Mouse (Mus musculus): Measurements from ENCODE around the gene Slc34a1. TPM values are rescaled to one million over a fixed set of nuclear protein-coding genes. Genes with fewer than 3 reads are reported as not detected.

Gene Slc34a1
- total and polyA plus RNA-seq, 2 experiments from 2014 or later, result 0.95 TPM; not detected in 1

DNA sequence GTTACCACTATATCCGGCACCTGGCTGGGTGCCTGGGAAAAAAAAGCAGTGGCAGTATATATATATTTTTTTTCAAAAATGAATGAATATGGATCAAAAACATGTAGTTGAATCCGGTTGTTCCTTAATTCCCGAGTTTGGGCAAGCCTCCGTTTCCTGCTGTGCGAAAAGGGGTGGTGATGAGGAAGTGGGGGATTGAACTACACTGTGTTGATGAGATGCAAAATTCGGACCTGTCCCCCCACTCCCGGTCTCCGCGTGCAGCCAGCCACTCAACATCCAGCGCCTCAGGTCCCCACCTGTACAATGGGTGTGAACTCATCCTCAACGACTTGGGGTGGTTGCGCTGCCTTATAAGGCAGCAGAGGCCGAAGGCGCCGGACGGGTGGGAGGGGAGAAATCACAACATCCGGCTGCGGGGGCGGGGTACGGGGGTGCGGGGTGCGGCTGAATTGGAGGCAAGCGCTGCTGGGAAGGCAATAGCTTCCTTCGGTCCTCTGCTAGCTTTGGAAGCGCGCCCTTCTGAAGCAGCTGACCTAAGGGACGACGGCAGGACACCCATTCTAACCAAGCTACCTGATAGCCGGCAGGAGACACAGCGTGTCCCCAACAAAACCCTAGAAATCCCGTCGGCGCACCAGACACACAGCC lies 46.4 kb downstream of the Slc34a1 start:
- peak overlapping the region; percentile 58 for H3K4me2 ChIP-seq (ENCODE audit: low read depth)
- H3K4me3 ChIP-seq (ENCODE audit: low read depth, low read length), result peak overlapping the region; percentile 86
- WGBS, result under 1% methylated on average over 33 of the region's 33 CpGs
- H3K9ac ChIP-seq, result peak overlapping the region; percentile 60
- DNase-seq (no peak), ATAC-seq (peak; percentile 65)
- H3K27ac ChIP-seq (ENCODE audit: low read depth, low read length), result peak overlapping the region; percentile 93
- H3K36me3 ChIP-seq (ENCODE audit: insufficient read depth), result no peaks in the 10 kb centered on the region
- no peaks in the 10 kb centered on the region; the same call in 1 of the 2 replicates for H3K4me1 ChIP-seq (ENCODE audit: insufficient read depth)
- TF ChIP-seq CTCF (IDR thresholded peaks at IDR 0.05; ENCODE audit: low read depth), result no peak
- H3K27me3 ChIP-seq (ENCODE audit: insufficient read depth, low read length), result no peaks in the 10 kb centered on the region
- H3K9me3 ChIP-seq (ENCODE audit: low read length), result no peaks in the 10 kb centered on the region

DNA sequence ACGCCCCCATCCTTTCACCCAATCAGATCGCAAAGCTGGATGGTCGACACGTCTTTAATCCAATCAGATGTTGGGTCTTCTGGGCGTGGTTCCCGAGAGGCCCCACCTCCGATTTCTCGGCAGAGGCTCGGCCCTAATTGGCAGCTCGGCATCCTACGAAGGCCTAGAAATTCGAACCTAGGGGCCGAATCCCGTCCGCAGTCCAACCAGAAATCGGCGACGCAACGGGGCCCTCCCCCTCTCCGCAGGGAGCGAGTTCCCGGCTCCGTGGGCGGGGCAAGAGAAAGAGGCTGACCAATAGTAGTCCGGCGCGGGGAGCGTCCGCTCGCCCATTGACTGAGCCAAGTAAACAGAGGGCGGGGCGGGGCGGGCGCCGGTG lies 46.9 kb downstream of the Slc34a1 start, which contains the start of gene Grk6:
Gene Grk6, plus strand, starts transcription at position 136 of the 379 bp plus-strand sequence.
- Histone ChIP-seq H3K36me3 (ENCODE audit: insufficient read depth) (no peaks in the 10 kb centered on the region), H3K9ac (peak within 1 kb of the TSS; percentile 81), H3K27ac (ENCODE audit: low read depth, low read length) (peak within 1 kb of the TSS; percentile 93), H3K9me3 (ENCODE audit: low read length) (no peaks in the 10 kb centered on the region), H3K4me3 (ENCODE audit: low read depth, low read length) (peak within 1 kb of the TSS; percentile 86), H3K4me2 (ENCODE audit: low read depth) (peak within 1 kb of the TSS; percentile 84), H3K27me3 (ENCODE audit: insufficient read depth, low read length) (no peaks in the 10 kb centered on the region), H3K4me1 (ENCODE audit: insufficient read depth) (no peaks in the 10 kb centered on the region; the same call in 1 of the 2 replicates)
- ATAC-seq, result peak; percentile 95
- WGBS, result 1% methylated on average over 30 of the region's 35 CpGs
- DNase-seq, result peak; percentile 100
- TF ChIP-seq CTCF (IDR thresholded peaks at IDR 0.05; ENCODE audit: low read depth), result no peak

DNA sequence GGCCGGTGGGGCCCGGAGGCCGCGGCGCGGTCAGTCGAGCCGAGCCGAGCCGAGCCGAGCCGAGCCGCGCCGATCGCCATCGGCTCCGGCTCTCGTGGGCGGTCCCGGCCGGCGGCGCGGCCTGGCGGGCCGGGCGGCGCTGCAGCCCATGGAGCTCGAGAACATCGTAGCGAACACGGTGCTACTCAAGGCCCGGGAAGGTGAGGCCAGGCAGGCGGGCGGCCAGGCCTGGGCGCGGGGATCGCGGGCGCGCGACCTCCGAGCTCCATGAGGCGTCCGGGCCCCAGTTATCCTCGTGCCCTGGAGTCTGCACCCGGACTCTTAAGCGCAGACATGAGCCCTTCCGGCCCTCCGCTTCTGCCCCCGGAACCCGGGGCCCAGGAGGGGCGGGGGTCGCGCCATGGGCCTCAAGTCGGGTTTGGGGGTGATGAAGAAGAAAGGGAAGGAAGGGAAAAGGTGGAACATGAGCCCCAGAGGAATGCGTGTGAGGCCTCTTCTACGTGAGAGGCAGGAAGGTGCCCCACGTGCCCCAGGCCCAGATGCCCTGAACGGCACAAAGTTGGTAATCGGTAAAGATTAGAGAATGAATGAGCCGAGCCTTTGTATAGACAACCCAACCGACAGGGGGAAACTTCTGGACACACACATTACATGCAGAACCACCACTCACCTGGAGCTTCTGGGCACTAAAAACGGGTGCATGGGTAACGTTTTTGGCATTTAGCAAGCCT lies 47.5 kb downstream of the Slc34a1 start:
- Histone ChIP-seq H3K27me3 (ENCODE audit: insufficient read depth, low read length) (no peaks in the 10 kb centered on the region), H3K4me2 (ENCODE audit: low read depth) (peak overlapping the region; percentile 84), H3K9ac (peak overlapping the region; percentile 81), H3K4me1 (ENCODE audit: insufficient read depth) (no peaks in the 10 kb centered on the region; the same call in 1 of the 2 replicates), H3K27ac (ENCODE audit: low read depth, low read length) (peak overlapping the region; percentile 86), H3K4me3 (ENCODE audit: low read depth, low read length) (peak overlapping the region; percentile 86), H3K36me3 (ENCODE audit: insufficient read depth) (peaks cover 4% of the 10 kb centered on the region), H3K9me3 (ENCODE audit: low read length) (no peaks in the 10 kb centered on the region)
- DNase-seq (no peak), ATAC-seq (peak; percentile 23)
- peak; percentile 32; the same call in 1 of the 2 replicates for TF ChIP-seq CTCF (IDR thresholded peaks at IDR 0.05; ENCODE audit: low read depth)
- WGBS, result under 1% methylated on average over 61 of the region's 66 CpGs

DNA sequence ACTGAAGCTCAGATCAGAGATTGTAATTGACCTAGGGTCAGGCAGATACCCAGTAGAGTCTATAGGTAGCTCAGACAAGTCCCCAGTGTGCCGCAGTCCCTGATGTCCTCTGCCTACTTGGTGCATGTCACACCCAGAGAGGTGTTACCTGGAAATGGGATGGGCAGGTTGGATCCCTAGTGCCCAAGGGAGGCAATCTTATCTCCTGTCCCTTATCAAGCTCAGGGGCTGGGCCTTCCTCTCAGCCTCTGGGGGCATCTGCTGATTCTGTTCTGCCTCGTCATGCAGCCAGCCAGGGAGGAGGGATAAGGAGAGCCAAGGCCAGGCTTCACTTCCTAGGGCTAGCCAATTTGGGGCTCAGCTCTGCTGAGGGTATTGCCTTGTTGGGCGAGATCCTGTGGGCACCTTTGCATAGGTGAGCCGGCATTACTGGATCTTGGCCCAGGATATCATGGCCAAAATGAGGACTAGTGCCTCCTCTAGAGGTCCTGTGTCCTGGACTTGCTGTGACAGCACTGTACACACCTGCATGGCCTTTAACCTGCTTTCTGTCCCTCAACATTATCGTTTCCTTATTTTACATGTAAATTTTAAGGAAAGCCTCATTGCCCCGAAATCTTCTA lies 48.6 kb downstream of the Slc34a1 start:
- H3K9me3 ChIP-seq (ENCODE audit: low read length), result no peaks in the 10 kb centered on the region
- H3K4me2 ChIP-seq (ENCODE audit: low read depth), result peak overlapping the region; percentile 84
- 79% methylated on average over 6 of the region's 6 CpGs for WGBS
- TF ChIP-seq CTCF (IDR thresholded peaks at IDR 0.05; ENCODE audit: low read depth), result no peak
- H3K27me3 ChIP-seq (ENCODE audit: insufficient read depth, low read length), result no peaks in the 10 kb centered on the region
- DNase-seq (no peak), ATAC-seq (no peak)
- peak overlapping the region; percentile 86; the same call in 1 of the 2 replicates for H3K4me3 ChIP-seq (ENCODE audit: low read depth, low read length)
- H3K4me1 ChIP-seq (ENCODE audit: insufficient read depth), result no peaks in the 10 kb centered on the region; the same call in 1 of the 2 replicates
- peak overlapping the region; percentile 81 for H3K9ac ChIP-seq
- H3K27ac ChIP-seq (ENCODE audit: low read depth, low read length), result no peak overlapping the region
- peaks cover 14% of the 10 kb centered on the region for H3K36me3 ChIP-seq (ENCODE audit: insufficient read depth)

DNA sequence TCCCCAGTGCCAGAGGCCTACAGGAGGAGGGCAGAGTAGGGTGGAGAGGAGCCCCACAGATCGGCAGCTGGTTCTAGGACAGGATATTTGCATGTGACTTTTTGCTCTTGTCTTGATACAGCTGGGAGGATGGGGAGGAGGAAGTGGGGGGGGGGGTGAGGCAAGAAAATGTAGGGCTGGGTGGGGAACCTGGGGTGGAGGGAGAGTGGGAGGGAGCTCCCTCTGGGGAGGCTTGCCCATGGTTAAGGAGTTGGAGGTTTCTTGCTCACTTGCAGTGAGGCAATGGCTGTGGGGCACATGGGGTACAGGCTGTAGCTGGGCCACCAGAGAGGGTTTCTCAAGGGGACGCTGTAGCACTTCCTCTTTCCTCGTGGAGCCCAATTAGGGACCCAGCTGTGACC lies 49.6 kb downstream of the Slc34a1 start:
- no peak for TF ChIP-seq CTCF (IDR thresholded peaks at IDR 0.05; ENCODE audit: low read depth)
- Histone ChIP-seq H3K4me1 (ENCODE audit: insufficient read depth) (no peaks in the 10 kb centered on the region; the same call in 1 of the 2 replicates), H3K9ac (no peak overlapping the region), H3K27me3 (ENCODE audit: insufficient read depth, low read length) (no peaks in the 10 kb centered on the region), H3K27ac (ENCODE audit: low read depth, low read length) (no peak overlapping the region), H3K4me2 (ENCODE audit: low read depth) (no peak overlapping the region), H3K36me3 (ENCODE audit: insufficient read depth) (peaks cover 24% of the 10 kb centered on the region), H3K4me3 (ENCODE audit: low read depth, low read length) (no peak overlapping the region), H3K9me3 (ENCODE audit: low read length) (no peaks in the 10 kb centered on the region)
- ATAC-seq (no peak), DNase-seq (no peak)
- 74% methylated on average over 3 of the region's 3 CpGs for WGBS

DNA sequence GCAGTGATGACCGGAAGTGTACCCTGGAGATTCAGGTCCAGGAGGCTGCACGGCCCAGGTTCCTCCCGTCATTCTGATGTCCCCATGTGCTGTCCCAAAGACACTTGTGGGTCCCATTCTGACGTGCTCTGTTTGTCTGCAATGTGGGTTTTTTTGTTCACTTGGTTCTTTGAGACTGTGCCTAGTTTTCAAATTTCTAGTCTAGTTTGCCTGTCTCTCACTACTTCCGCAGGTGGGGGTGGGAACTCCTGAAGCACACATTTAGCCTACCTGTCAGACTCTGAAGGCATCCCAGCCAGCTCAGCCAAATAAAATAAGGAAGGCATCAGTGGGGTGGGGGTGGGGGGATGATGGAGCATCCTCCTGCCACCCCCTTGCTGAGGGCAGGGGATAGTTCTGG lies 50.1 kb downstream of the Slc34a1 start:
- TF ChIP-seq CTCF (IDR thresholded peaks at IDR 0.05; ENCODE audit: low read depth), result no peak
- Histone ChIP-seq H3K36me3 (ENCODE audit: insufficient read depth) (peaks cover 30% of the 10 kb centered on the region), H3K4me3 (ENCODE audit: low read depth, low read length) (no peak overlapping the region), H3K27me3 (ENCODE audit: insufficient read depth, low read length) (no peaks in the 10 kb centered on the region), H3K9me3 (ENCODE audit: low read length) (no peaks in the 10 kb centered on the region), H3K4me2 (ENCODE audit: low read depth) (no peak overlapping the region), H3K27ac (ENCODE audit: low read depth, low read length) (no peak overlapping the region), H3K4me1 (ENCODE audit: insufficient read depth) (no peaks in the 10 kb centered on the region; the same call in 1 of the 2 replicates), H3K9ac (no peak overlapping the region)
- ATAC-seq (no peak), DNase-seq (no peak)
- 92% methylated on average over 5 of the region's 5 CpGs for whole genome bisulfite sequencing

Data from forebrain, postnatal 0 days (tissue).